Mouse (Mus musculus) CH12.LX (cell line): ENCODE measurements around the gene Ap1m2. TPM values are rescaled to one million over a fixed set of nuclear protein-coding genes. Genes with fewer than 3 reads are reported as not detected.
A peak's percentile ranks its signal among the peaks of the same experiment; 100 is the strongest.
"Not testable (repeated sequence)": the region's sequence is repeated elsewhere in the genome, so short reads cannot be mapped to it uniquely, and the experiment has no call there.

Experiments used
- DNase-seq: peaks from one replicate; pipeline ENCODE4 v3.0.0-alpha.2; 2013; ENCODE audit errors: extremely low read depth
- H3K27ac ChIP-seq: 2 replicates; pipeline ENCODE4 v1.5.1; 2012; ENCODE audit warnings: low read depth, mild to moderate bottlenecking, control low read depth, moderate library complexity; ENCODE audit not compliant: insufficient read depth
- H3K27me3 ChIP-seq: replicated peaks from 2 replicates; pipeline ENCODE3; 2012; ENCODE audit warnings: inconsistent platforms
- H3K36me3 ChIP-seq, 2 experiments: replicated peaks in 1 of 2; 2 replicates each; pipeline versions ENCODE3 to v1.6.1; 2012; ENCODE audit warnings: inconsistent platforms in 1 of 2, low read length in 1 of 2, mild to moderate bottlenecking in 1 of 2, mixed read lengths in 1 of 2, moderate library complexity in 1 of 2; ENCODE audit not compliant: control insufficient read depth in 1 of 2, insufficient read depth in 1 of 2
- H3K4me1 ChIP-seq, 2 experiments: 2 replicates each; pipeline ENCODE4 v1.6.1; 2012; ENCODE audit warnings: inconsistent platforms in 1 of 2, moderate library complexity in 1 of 2; ENCODE audit not compliant: insufficient read depth in 2 of 2, control insufficient read depth in 1 of 2
- H3K4me2 ChIP-seq: 2 replicates; pipeline ENCODE4 v1.6.1; 2012; ENCODE audit warnings: low read depth, mild to moderate bottlenecking, control low read depth; ENCODE audit not compliant: poor library complexity, insufficient read depth, severe bottlenecking
- H3K4me3 ChIP-seq, 3 experiments: fragments of 150-350 bp in 1 of 3; sonication (generic) in 1 of 3; replicated peaks in 1 of 3; 2 replicates each; pipeline versions ENCODE3 to v1.5.1; 2011 to 2012; ENCODE audit warnings: low read depth in 2 of 3, low read length in 2 of 3, mild to moderate bottlenecking in 2 of 3, moderate library complexity in 2 of 3, control low read depth in 1 of 3, improper control_type of control experiment in 1 of 3, inconsistent platforms in 1 of 3, mixed read lengths in 1 of 3; ENCODE audit not compliant: poor library complexity in 1 of 3
- H3K79me2 ChIP-seq: replicated peaks from 2 replicates; pipeline ENCODE4 v1.6.1; 2012; ENCODE audit warnings: mild to moderate bottlenecking, moderate library complexity; ENCODE audit not compliant: control insufficient read depth, poor library complexity, insufficient read depth, severe bottlenecking; ENCODE audit errors: extremely low read depth
- H3K9ac ChIP-seq: 2 replicates; pipeline ENCODE4 v1.6.1; 2012; ENCODE audit warnings: low read depth, mild to moderate bottlenecking, control low read depth, moderate library complexity; ENCODE audit not compliant: insufficient read depth
- H3K9me3 ChIP-seq: replicated peaks from 2 replicates; pipeline ENCODE3; 2012; ENCODE audit warnings: low read length, inconsistent platforms, mixed read lengths
- BHLHE40 ChIP-seq: IDR thresholded peaks from 2 replicates; pipeline ENCODE4 v1.6.1; 2011; ENCODE audit warnings: mild to moderate bottlenecking, low read depth, low read length, improper control_type of control experiment
- CHD1 ChIP-seq: IDR thresholded peaks from 2 replicates; pipeline ENCODE4 v1.6.1; 2012; ENCODE audit warnings: low read depth, low read length, improper control_type of control experiment, inconsistent platforms
- CHD2 ChIP-seq: IDR thresholded peaks from 2 replicates; pipeline ENCODE4 v1.6.1; 2011; ENCODE audit warnings: low read length, improper control_type of control experiment
- E2F4 ChIP-seq: IDR thresholded peaks from 2 replicates; pipeline ENCODE4 v1.6.1; 2011; ENCODE audit warnings: low read depth, low read length, improper control_type of control experiment; ENCODE audit not compliant: insufficient replicate concordance
- ETS1 ChIP-seq: conservative IDR thresholded peaks from 2 replicates; pipeline ENCODE4 v1.6.1; 2012; ENCODE audit warnings: low read depth, mild to moderate bottlenecking, inconsistent platforms, low read length, improper control_type of control experiment, moderate library complexity
- KAT2A ChIP-seq: IDR thresholded peaks from 2 replicates; pipeline ENCODE4 v1.6.1; 2012; ENCODE audit warnings: low read length, improper control_type of control experiment, inconsistent platforms; ENCODE audit not compliant: insufficient replicate concordance
- MEF2A ChIP-seq: IDR thresholded peaks from 2 replicates; pipeline ENCODE4 v1.6.1; 2014; ENCODE audit warnings: low read depth, mild to moderate bottlenecking, inconsistent platforms, low read length, improper control_type of control experiment, borderline replicate concordance
- MXI1 ChIP-seq: IDR thresholded peaks from 2 replicates; pipeline ENCODE4 v1.6.1; 2011; ENCODE audit warnings: mild to moderate bottlenecking, low read depth, low read length, improper control_type of control experiment
- NRF1 ChIP-seq: IDR thresholded peaks from 2 replicates; pipeline ENCODE4 v1.6.1; 2014; ENCODE audit warnings: low read depth, mild to moderate bottlenecking, inconsistent platforms, low read length, improper control_type of control experiment, moderate library complexity
- PAX5 ChIP-seq: IDR thresholded peaks from 2 replicates; pipeline ENCODE4 v1.6.1; 2012; ENCODE audit warnings: low read length, inconsistent platforms, mixed read lengths
- POLR2A ChIP-seq: IDR thresholded peaks from 2 replicates; pipeline ENCODE4 v1.6.1; 2011; ENCODE audit warnings: low read depth, mild to moderate bottlenecking, improper control_type of control experiment, low read length
- POLR2AphosphoS2 ChIP-seq: IDR thresholded peaks from 2 replicates; pipeline ENCODE4 v1.6.1; 2011; ENCODE audit warnings: low read depth, low read length, improper control_type of control experiment
- RAD21 ChIP-seq: IDR thresholded peaks from 2 replicates; pipeline ENCODE4 v1.6.1; 2011; ENCODE audit warnings: low read depth, mild to moderate bottlenecking, low read length, improper control_type of control experiment, moderate library complexity
- SMC3 ChIP-seq: IDR thresholded peaks from 2 replicates; pipeline ENCODE4 v1.6.1; 2011; ENCODE audit warnings: low read depth, low read length, improper control_type of control experiment
- TCF12 ChIP-seq: IDR thresholded peaks from 2 replicates; pipeline ENCODE4 v1.6.1; 2014; ENCODE audit warnings: low read depth, mild to moderate bottlenecking, inconsistent platforms, low read length, improper control_type of control experiment
- USF1 ChIP-seq: IDR thresholded peaks from 2 replicates; pipeline ENCODE4 v1.6.1; 2014; ENCODE audit warnings: low read depth, mild to moderate bottlenecking, inconsistent platforms, low read length, improper control_type of control experiment
- USF2 ChIP-seq: conservative IDR thresholded peaks from 2 replicates; pipeline ENCODE4 v1.6.1; 2011; ENCODE audit warnings: low read depth, low read length, improper control_type of control experiment
- ZKSCAN1 ChIP-seq: IDR thresholded peaks from 2 replicates; pipeline ENCODE4 v1.6.1; 2012; ENCODE audit warnings: low read depth, inconsistent platforms, low read length, improper control_type of control experiment, borderline replicate concordance
- ZNF384 ChIP-seq: IDR thresholded peaks from 2 replicates; pipeline ENCODE4 v1.6.1; 2012; ENCODE audit warnings: low read depth, low read length, improper control_type of control experiment, inconsistent platforms
- dilution Hi-C: fragments of 300-500 bp; cut with MboI; formaldehyde crosslinking; loops from 2 replicates; pipeline ENCODE4 v1.14.3; 2020; ENCODE audit warnings: low sequenced_read_pairs; ENCODE audit not compliant: extremely low pct_unique_long_range_greater_than_20kb, extremely low pct_ligation_motif_present
- in situ Hi-C: fragments of 300-500 bp; cut with MboI; formaldehyde crosslinking; loops from 3 replicates; pipeline ENCODE4 v1.14.3; 2019; ENCODE audit warnings: low sequenced_read_pairs, low pct_ligation_motif_present, low pct_unique_long_range_greater_than_20kb, mixed read lengths
- polyA plus RNA-seq: library from polyadenylated mRNA; unstranded; fragments of >175 nt; gene quantifications from 2 replicates; pipeline ENCODE4 v1.2.1, GENCODE M21; 2012; ENCODE audit warnings: low read depth; ENCODE audit not compliant: insufficient read length
- total RNA-seq, 2 experiments: library from RNA; depleted of rRNA; stranded (reverse); fragments of 300-350 nt in 1 of 2; fragments of >200 nt in 1 of 2; gene quantifications; 2 replicates each; pipeline ENCODE4 v1.2.3; 2012 to 2014

The Ap1m2 gene
- total and polyA plus RNA-seq, 3 experiments: 0.51 to 2.6 (median 0.51) TPM

DNA sequence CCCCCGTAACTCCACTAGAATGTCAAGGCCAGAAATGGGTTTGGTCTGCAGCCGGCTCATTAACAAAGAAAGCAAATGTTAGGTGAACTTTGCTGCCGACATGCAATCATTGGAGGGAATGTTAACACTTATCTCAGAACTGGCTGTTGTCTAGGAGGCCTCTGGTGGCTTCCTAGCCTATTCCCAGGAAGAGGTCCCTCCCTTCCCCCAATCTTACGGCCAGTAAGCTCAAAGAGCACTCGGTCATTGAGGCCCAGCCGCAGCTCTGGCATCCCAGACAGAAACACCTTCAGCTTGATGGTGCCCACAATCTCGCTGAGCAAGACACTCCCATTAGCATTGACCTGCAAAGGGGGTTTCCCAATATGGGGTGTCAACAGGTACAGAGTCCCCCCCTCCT, 7.1 kb downstream of the Ap1m2 start:
- dilution Hi-C loops: no loop called here
- Histone ChIP-seq H3K27ac (no peak overlapping the region), H3K36me3 (no peaks in the 10 kb centered on the region)

DNA sequence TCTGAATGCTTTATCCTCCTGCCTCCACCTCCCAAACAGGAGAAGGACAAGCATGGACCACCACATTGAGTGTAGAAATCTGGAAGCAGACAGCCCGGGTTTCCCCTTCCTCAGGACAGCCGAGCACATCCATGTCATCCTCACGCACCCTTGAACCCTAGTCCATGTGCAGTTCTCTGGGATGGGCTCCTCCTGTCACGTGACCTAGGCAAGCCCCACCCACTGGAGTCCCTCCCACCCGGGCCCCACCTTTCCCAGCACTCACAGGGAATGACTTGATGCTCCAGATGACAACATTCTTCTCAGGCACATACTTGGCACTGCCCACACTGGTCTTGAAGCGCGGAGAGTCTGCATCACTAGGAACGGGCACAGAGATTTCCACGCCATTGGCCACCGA, 13.1 kb downstream of the Ap1m2 start:
- H3K27me3 ChIP-seq: peaks cover 4% of the 10 kb centered on the region
- no peak overlapping the region for H3K9ac ChIP-seq
- in situ Hi-C loops: no loop called here
- dilution Hi-C loops: no loop called here
- peaks cover 9% of the 10 kb centered on the region for H3K9me3 ChIP-seq
- H3K4me3 ChIP-seq: no peak overlapping the region
- no peaks in the 10 kb centered on the region for H3K36me3 ChIP-seq
- H3K4me2 ChIP-seq: no peak overlapping the region
- no peak overlapping the region for H3K27ac ChIP-seq
- no peaks in the 10 kb centered on the region for H3K79me2 ChIP-seq
- DNase-seq: no peak
- TF ChIP-seq MXI1 (no peak), SMC3 (no peak), ZNF384 (no peak), NRF1 (no peak)
- H3K4me1 ChIP-seq: no peaks in the 10 kb centered on the region

More for the DNA sequence above, 7.1 kb downstream of the Ap1m2 start:
- Histone ChIP-seq H3K4me2 (no peak overlapping the region), H3K9ac (no peak overlapping the region), H3K4me1 (peaks cover 8 to 17% of the 10 kb centered on the region in 2 experiments), H3K27me3 (no peaks in the 10 kb centered on the region), H3K79me2 (no peaks in the 10 kb centered on the region), H3K4me3 (no peak overlapping the region), H3K9me3 (peaks cover 4% of the 10 kb centered on the region)
- in situ Hi-C loops: no loop called here
- DNase-seq: no peak
- TF ChIP-seq BHLHE40: no peak
- no peak for TF ChIP-seq KAT2A

DNA sequence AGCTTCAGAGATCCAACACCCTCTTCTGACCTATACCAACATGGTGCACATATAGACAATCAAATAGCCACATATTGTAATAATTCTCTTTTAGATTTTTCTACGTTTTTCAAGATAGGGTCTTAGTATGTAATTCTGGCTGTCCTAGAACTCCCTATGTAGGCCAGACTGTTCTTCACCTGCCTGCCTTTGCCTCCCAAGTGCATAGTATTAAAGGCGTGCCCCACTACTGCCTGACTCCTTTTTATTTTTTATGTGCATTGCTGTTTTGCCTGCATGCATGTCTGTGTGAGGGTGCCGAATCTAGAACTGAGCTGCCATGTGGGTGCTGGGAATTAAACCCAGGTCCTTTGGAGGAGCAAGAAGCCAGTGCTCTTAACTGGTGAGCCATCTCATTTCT, 19.9 kb downstream of the Ap1m2 start:
- dilution Hi-C loops: no loop called here
- H3K9ac ChIP-seq: no peak overlapping the region
- in situ Hi-C loops: no loop called here

DNA sequence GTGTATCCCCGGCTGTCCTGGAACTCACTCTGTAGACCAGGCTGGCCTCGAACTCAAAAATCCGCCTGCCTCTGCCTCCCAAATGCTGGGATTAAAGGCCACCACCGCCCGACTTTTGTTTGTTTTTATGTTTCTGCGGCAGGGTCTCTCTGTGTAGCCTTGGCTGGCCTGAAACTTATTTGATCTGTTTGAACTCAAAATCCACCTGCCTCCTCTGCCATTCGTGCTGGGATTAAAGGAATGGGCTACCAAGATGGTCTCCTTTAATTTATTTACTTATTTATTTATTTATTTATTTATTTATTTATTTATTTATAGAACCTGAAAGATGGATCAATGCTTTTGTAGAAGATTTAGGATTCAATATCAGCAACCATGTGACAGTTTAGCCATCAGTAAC, 20.3 kb downstream of the Ap1m2 start:
- DNase-seq, in situ Hi-C loops, H3K9me3 ChIP-seq, H3K27me3 ChIP-seq, dilution Hi-C loops, H3K36me3 ChIP-seq: not testable (repeated sequence)
- Histone ChIP-seq H3K79me2 (peaks cover 10% of the 10 kb centered on the region), H3K4me3 (peak overlapping the region; percentile 34 to 68 (median 34)), H3K9ac (peak overlapping the region; percentile 53; the same call in 1 of the 2 replicates), H3K4me2 (peak overlapping the region; percentile 88), H3K27ac (peak overlapping the region; percentile 39; the same call in 1 of the 2 replicates), H3K4me1 (peaks cover 5 to 26% of the 10 kb centered on the region in 2 experiments)

More for the DNA sequence above, 19.9 kb downstream of the Ap1m2 start:
- no peak for DNase-seq
- H3K4me1 ChIP-seq: peaks cover 5 to 23% of the 10 kb centered on the region in 2 experiments
- peaks cover 8% of the 10 kb centered on the region for H3K27me3 ChIP-seq
- TF ChIP-seq POLR2AphosphoS2 (no peak), MEF2A (no peak), KAT2A (no peak), USF1 (no peak), NRF1 (no peak), RAD21 (no peak), POLR2A (no peak), TCF12 (no peak), ZNF384 (no peak), BHLHE40 (no peak), ZKSCAN1 (no peak), MXI1 (no peak), PAX5 (no peak), CHD1 (no peak), ETS1 (no peak), USF2 (no peak), CHD2 (no peak), E2F4 (no peak)
- no peak overlapping the region for H3K4me2 ChIP-seq
- H3K4me3 ChIP-seq: no peak overlapping the region
- no peak overlapping the region for H3K27ac ChIP-seq
- H3K9me3 ChIP-seq: no peaks in the 10 kb centered on the region
- H3K36me3 ChIP-seq: no peaks in the 10 kb centered on the region
- peaks cover 6% of the 10 kb centered on the region; the same call in 1 of the 2 replicates for H3K79me2 ChIP-seq
